Mouse (Mus musculus) lung, postnatal 36 days (tissue): Measurements from ENCODE around the gene Clta.

Experiments
- DNase-seq: peaks from one replicate; pipeline ENCODE4 v3.0.0; 2022; ENCODE audit warnings: mixed read lengths

The Clta gene

DNA sequence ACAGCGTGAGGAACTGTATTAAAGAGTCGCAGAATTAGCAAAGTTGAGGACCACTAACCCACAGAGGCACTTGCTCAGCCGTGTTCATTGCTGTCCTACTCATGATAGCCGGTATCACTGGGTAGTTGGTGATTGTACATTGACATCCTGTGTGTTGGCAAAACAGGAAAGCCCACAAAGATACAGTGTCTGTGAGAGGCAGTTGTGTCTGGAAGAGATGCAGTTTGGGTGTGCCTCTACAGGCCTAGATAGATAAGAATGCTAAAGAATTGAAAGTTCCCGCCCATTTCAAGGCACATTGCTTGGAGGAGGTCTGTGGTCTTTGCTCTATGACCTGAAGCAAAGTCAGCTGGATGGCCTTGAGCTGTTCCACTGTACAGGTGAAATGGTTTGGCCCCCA, at the start of gene Clta:
Clta (plus strand) TSS at position 327 of the 400 bp plus-strand sequence.
- no peak for DNase-seq

DNA sequence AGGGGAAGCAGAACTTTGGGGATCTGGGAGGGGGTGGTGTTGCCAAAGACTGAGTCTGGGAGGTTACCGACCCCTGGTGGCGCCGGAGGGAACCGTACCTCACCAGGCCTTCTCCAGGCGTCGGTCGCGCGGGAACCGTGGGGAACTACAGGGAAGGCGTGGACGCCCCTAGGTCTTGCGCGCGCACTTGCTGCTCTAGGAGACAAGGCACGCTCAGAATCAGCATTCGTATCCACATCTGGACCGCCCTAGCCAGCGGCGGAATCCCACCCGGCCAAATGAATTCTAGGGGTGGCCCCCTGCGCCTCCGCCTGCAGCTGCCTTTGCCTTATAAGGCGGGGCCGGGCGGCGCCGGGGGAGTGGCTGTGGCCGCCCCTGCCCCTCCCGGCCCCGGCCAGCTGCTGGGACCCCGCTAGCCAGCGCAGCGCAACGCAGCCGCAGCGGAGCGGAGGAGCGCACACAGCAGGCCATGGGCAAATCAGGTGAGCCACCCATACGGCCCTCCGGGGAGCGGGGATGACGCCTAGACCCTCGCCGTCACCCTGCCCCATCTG, 46.9 kb upstream of the Clta start, which contains the start of gene Glipr2:
Glipr2 (plus strand) TSS at position 110 of the 554 bp plus-strand sequence.
- DNase-seq, result peak; percentile 88

DNA sequence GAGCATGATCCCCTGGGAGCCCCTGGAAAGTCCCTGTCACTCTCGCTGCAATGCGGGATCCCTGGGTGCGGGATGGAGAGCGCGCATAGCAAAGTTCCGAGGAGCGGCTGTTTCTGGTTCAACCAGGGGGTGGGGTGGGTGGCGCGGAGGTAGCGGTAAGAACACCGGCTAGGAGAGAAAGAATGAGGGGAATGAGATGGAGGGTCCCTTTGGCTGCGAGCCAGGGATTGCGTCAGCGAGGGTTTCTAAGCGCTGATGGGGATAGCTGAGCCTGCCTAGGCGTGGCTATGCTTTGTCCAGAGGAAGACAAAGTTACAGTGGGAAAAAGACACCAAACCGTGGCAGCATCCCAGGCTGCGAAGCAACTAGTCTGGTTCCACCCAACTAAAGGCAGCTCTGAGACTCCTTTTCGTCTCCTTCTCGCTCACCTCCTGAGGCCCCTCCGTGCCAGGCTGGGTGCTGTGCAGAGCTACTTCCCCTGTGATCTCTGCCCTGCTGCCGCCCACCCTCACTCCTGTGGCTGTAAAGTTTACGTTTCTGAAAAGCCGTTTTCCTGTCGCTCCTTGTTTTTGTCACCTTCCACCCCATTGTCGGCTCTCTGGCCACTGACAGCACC, 46.3 kb upstream of the Clta start:
- peak; percentile 46 for DNase-seq

DNA sequence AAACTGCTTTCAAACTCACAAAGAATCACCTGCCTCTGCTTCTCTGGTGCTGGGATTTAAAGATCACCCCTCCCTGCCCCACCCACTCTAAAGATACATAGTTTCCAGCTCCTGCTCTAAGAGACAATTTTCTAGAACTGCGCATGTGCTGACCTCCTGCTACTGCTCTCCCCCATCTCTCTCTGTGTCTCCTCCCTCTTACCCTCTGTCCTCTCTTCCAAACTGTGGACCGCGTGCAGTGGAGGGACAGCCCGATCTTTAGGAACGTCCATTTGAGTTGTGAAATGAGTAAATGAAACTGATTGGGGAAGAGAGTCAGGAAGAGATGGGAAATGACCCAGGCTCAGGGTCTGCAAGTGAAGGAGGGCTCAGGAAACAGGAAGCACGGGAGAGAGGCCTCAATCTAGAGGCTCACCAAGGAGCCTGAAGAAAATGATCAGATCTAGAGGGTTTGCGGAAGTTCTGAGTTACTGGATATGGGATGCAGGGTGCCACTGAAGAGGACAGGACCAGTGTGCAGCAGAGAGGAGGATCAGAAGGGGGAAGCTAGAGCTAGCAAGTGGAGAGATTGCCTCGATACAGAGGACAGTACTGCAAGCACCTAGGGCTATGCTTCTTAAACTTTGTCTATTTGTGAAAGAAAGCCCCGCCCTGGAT, 44.6 kb upstream of the Clta start:
- DNase-seq, result peak; percentile 20

DNA sequence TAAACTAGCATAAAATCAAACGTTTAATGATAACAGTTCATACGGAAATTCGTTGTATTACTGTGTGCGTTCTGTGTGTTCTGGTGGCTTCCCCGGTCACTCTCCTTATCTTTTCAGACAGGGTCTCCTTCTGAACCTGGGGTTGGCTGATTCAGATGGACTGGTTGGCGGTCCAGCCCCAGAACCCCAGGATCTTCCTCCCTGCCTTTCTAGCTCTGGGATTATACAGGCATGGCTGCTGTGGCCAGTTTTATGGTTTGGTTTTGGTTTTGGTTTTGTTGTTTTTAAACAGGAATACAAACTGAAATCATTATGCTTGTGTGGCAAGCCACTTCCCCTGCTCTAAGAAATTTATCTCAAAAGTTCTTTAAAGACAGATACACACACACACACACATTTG, 44.0 kb upstream of the Clta start:
- no peak for DNase-seq

DNA sequence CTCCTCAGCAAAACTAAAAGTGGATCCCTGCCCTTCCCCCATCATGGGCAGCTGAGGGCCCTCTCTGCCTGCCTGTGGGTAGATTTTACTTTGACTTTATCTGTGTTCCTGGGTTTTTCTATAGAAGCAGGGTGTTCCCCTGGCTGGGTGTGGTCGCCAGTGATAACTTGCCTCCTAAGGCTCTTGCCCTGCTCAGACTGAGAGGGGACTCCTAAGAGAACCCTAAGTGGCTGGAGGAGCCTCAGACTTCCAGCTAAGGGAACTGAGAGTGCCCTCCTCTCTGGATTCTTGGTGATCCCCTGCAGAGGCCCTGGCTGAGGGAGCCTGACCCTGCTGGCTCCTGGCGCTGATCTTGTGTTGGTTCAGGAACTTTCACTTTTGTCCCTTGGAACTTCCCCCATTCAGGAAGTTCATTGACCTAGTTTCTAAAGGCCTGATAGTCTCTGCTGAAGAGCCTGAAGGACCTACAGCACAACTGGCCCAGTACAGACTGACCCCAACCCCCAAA, 39.9 kb upstream of the Clta start:
- DNase-seq, result peak; percentile 71

DNA sequence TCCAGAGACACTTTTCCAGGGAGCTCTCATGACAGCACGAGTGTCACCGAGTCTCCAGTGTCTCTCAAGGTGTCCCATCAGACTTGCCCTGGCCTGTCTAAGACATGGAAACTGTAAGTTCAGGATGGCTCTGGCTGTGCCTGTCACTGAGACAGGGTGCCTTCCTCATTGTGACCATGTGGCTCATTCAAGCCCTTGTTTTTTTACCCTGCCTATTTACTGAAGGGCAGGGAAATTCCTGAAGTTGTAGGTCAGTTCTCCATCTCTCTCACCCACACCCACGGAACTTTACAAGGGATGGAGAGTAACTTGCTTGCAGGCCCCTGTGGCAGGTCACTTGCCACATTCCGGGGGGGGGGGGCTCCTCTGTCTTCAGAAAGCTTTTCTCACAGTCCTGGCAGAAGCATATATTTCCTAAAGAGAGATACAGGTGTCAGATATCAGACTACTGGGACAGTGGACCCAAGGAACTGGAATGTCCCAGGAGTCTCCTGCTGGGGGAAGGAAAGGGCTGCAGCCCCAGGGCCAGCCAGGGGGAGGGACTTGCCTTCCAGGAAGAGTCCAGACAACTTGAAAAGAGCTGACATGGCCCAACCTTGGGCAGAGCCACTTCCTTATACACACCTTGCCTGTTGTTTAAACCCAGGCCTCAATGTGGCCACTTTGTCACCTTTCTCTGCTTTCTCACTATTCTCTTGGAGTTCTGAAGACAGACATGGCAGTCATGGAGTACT, 39.1 kb upstream of the Clta start:
- DNase-seq, result peak; percentile 47

DNA sequence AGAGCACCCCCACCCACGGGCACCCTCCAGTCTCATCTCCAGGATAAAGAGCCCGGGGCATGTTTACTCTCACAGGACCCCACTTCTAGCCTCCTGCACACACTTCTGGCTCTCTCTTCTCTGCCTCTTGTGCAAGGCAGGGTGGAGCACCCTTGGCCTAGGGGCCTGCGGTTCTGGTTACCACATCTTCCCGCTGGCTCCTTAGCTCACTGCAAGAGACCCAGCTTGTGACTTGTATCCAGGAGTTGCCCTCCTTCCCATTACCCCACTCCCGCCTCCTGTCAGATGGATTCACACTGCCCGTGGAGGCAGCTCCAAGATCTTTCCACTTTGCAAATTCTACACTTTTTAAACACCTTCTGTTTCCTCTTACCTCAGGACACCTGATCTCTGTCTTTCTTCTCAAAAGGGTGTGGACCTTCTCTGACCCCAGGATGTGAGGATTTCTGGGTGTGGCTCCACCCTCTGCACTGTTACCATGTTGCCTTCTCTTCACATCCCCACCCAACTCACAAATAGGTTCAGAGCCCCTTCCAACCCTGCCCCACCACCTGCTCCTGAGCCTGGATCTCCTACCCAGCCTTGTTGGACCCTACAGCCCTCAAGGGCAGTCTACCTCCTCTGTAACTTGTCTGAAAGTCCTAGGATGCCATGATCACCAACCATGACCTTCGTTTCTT, 38.3 kb upstream of the Clta start:
- DNase-seq, result peak; percentile 74

DNA sequence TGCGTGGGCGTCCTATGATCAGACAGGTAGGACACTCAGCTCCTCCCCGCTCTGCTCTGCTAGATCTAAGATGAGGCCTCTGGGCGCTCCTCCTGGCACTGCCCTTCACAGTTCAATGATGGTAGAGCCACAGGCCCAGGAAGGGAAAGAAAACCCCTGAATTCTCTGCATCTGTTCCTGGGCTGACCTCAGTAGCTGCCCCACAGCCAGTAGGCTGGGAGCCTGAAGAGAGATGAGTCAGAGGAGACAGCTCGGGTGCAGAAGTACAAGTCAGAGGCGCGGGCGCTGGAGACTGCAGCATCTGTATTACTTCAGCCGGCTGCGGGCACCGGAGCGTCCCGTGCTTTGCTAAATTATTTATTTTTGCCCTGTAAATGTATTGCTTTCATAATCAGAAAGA, 35.6 kb upstream of the Clta start:
- peak; percentile 77 for DNase-seq

DNA sequence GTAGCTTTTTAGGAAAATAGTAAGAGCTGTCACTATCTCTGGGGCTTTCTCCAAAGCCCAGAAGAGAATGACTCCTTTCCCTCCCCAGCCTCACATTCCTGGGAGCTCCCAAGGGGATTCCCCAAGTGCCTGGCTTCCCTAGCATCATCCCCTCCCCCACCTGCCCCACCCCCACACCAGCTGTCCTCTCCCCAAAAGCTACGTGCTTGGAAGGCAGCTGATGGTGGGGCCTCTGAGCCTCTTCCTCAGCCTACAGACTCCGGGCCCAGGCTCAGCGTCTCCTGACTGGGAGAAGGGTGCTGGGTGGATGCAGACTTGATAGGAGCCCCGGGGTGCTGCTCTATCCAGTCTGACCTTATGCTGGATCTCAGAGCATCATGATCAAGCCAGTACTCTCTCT, 34.9 kb upstream of the Clta start:
- DNase-seq, result no peak

DNA sequence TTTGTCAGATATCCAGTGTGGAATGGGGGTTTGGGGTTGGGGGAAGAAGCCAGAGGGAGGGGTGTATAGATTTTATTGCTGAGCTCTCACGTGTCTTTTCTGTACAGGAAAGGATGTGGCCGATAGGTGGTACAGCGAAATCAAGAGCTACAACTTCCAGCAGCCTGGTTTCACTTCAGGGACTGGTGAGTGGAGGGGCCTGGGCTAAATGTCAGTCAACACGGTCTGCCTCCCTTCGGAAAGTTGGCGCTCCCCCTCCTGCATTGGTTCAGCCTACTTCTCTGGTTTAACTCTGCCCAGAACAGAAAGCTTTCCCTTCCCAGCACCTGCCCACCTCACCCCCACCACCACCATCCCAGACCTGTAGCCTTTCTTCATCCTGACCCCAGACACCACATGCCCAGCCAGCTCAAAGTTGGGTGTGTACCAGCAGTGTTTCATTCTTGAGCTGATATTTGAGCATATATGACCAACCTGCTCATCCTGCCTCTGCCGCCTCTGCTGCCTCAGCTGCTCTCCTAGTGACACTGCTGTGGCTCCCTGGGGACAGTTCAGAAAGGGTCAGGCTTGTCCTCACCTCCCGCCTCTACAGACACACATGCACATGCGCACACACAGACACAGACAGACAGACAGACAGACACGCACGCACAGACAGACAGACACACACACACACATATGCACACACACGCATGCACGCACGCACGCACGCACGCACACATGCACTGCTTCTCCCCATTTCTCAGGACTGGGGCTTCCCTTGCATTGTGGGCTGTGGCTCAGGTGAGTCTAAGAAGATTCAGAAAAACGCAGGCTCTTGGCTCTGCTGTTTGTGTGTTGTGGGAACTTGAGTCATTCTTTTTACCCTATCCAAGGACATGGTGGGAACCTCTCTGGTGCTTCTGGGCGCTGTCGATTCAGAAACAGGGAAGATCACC, 33.6 kb upstream of the Clta start:
- DNase-seq, result no peak

DNA sequence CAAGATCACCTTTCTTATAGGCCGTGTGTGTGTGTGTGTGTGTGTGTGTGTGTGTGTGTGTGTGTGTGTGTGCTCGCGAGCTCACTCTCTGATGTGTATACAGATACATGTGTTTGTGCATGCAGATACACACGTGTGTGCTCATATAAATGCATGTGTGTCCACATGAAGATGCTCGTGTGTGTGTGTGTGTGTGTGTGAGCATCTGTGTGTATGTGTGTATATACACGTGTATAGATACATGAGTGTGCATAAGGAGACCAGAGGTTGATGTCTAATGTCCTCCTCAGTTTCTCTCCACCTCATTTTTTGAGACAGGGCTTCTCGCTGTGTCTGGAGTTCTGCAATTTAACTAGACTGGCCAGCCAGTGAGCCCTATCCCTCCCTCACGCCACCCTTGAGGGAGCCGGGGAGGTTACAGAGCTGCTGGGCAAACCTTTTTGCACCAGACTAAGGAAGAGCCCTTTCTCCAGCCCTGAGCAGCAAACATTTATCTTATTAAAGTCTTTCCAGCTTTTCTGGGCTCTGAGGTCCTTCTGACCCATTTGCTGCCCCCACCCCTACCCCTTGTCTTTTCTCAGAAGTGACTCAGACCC, 32.6 kb upstream of the Clta start:
- no peak for DNase-seq

DNA sequence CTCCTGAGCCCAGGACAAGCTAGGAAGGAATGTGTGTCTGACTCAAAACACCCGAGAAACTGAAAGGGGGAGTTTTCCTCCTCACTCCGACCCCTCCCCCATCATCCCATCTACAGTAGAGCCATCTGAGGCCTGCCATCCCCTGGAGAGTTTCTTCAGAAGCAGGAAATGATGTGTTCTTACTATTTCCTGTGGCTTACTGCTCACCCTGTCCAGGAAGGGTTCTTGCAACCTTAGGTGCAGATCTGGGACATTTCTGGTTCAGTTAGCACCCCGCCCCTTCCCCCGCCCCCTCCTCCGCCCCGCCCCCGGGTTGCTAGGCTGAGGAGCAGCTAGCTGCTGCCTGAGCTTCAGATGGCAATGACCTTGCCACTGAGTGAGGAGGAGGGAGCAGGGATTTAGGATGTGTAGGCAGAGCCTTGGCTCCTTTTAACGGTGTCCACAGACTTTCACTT, 32.1 kb upstream of the Clta start:
- peak; percentile 61 for DNase-seq

DNA sequence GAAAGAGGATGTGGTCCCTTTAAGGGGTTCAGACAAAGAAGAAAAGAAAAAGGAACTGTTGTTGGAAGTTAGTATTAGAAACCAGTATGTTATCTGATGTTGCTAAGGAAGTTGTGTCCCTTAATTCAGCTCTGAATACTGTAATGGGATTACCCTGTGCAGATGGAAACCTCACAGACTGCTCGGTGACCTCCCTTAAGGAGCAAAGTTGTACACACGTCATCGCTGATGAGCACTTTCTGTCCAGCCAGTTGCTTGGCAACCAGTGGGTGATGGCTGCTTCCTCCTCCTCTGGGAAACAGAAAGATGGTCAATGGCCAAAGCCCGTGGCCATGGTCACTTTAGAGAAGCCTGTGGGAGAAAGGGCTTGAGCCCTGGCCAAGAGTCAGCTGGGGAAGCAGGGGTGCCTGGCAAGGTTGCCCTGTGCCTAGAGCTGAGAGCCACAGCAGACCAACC, 30.7 kb upstream of the Clta start:
- peak; percentile 88 for DNase-seq

DNA sequence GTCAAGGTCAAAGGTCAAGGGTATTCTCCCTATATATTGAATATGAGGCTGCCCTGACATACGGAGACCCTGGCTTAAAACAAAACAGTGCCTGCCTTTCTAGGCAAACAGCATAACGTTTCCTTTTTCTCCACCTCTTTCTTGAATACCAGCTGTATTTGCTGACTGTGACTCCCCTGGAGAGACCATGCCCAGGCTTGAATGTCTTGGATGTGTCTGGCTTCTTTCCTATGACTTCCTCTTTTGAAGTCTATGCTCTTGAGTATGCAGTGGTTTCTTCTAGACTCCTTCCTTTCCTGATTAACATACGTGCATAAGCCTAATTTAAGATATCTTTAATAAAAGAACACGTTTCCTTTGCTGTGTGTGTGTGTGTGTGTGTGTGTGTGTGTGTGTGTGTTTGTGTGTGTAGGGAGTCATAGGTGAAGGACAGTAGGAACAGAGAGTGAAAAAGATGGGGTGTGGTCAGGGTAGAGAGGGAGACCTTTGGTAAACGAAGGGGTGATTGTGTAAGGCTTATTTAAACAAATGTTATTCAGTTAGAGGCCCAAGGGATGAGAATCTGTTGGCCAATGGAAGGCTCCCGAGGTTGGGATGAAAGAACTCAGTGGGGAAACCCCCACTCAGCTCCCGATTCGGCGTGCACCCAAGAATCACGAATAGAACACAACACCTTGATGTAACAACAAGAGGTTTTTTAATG, 29.2 kb upstream of the Clta start:
- peak; percentile 22 for DNase-seq

DNA sequence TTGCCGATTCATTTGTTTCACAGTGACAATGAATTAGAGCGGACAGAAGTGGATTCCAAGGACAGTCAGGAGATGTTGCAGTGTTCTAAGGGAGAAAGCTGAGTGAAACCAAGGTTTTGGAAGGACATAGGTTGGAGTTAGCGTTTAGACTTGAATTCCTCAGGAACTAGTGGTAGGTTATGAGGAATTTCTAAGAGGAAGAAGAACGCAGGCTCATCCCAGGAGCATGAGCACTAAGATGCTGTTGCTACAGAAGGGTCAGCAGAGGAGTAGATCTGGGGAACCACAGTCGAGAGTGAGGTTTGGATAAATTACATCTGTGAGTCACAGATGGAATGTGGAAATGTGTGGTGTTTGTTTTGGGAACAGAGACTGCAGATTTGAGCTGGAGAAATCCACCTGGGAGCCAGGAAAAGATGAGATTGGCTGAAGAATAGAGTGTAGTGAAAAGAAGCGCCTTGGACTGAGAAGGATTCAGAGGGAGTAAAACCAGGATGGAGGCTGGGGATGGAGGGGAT, 28.0 kb upstream of the Clta start:
- DNase-seq, result peak; percentile 16

DNA sequence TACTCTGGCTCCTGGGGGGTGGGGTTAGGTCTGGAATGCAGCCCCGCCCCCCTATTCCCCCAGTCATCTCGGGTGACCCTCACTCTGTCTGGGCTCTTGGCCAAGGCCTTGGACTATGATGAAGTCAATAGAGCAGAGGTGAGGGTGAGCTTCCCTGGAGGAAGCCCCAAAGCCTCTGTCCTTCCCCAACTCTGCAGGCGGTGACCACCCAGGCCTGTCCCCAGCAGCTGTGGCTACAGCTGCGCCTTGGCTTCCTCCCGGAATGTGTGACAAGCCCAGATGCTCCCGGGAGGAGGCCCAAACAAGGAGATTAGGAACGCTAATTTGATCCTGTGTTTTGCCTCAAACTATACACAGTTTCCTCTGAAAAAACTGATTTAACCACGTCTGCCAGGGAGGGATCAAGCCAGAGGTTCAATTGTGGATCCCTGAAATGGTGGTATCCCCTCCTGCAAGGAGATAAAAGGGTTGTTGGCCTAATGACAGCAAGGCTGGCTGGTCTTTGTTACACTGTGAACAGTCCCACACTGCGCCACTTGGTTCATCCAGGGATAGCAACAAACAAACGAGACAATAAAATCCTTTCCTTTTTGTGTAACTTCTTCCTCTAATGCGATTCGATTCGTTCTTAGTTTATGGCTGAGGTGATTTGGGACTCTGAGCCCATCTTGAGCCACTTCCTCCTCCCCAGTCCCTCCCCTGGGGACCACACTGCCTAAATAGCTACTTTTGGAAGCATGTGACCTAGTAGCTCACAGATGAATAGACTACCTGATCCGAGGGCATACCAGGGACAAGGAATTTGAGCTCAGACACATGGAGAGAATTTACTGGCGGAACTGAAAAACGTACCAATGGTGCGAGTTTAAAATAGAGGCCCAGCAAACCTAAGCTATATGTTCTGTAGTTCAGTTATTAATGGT, 25.5 kb upstream of the Clta start:
- peak; percentile 14 for DNase-seq

DNA sequence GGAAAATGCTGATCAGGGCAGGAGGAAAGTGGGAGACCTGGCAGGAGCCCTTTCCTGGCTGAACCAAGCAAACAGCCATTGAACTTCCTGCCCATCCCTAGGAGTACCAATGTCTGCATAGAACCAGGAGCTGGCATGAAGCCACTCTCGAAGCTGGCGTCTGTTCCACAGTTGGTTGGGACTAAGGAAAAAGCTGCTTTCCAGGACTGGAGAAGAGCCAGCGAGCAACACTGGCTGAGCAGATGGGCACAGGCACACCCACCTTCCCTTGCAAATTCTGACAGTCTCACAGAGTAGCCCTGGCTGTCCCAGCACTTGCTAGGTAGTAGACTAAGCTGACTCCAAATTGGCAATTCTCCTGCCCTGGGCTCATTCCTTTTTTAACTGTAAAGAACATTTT, 24.5 kb upstream of the Clta start:
- DNase-seq, result peak; percentile 80

DNA sequence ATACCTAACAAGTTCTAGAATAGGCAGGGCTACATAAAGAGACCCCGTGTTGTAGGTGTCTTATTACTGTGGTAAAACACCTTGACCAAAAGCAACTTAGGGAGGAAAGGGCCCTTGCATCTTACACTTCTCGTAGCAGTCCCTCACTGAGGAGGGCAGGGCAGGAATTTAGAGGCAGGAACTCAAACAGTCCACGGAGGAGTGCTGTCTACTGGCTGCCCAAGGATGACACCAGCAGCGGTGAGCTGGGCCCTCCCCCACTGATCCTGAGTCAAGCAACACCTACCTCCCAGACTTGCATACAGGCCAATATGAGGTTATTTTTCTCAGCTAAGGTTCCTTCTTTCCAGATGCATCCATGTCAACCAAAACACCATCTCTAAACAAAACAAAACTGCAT, 24.0 kb upstream of the Clta start:
- DNase-seq, result no peak
